Mouse (Mus musculus) olfactory bulb, adult 2 months (tissue): ENCODE results near the gene Fasn.

ENCODE experiments used
- CTCF ChIP-seq: fragments of 200-500 bp; IDR thresholded peaks from 2 replicates; pipeline ENCODE4 v1.5.1; 2012; ENCODE audit warnings: low read depth, mild to moderate bottlenecking, low read length, moderate library complexity; ENCODE audit not compliant: insufficient read depth
- POLR2A ChIP-seq: fragments of 200-500 bp; IDR thresholded peaks from 2 replicates; pipeline ENCODE4 v1.6.1; 2012; ENCODE audit warnings: mild to moderate bottlenecking, low read depth, low read length, moderate library complexity; ENCODE audit not compliant: insufficient read depth

DNA sequence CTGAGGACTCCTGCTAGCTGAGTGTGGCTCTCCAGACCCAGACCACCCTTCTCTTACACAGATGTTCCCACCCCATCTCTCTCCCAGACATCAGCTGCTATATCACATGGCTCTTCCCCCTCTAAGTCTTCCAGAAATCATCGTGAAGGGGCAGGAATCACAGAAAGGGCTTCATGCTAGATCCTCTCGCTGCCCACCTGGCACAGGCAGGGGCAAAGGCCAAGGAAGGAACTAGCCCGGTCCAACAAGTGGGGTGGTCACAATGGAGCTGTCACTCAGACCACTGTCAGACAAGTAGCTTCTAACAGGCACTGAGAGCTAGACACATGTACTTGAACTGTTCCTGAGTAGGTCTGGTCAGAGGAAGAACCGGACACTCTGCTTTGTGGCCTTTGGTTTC lies 4.1 kb upstream of the Fasn start:
- TF ChIP-seq CTCF: no peak
- TF ChIP-seq POLR2A: no peak
